Mouse (Mus musculus) frontal cortex, postnatal 36 days (tissue): Measurements from ENCODE around the gene Serpina3n.
A peak's percentile ranks its signal among the peaks of the same experiment; 100 is the strongest.
"Not testable (repeated sequence)": the region's sequence is repeated elsewhere in the genome, so short reads cannot be mapped to it uniquely, and the experiment has no call there.

Source experiments
- DNase-seq, 2 experiments: peaks; one replicate each; pipeline ENCODE4 v3.0.0; 2022; ENCODE audit warnings: low spot score in 2 of 2

The Serpina3n gene

GRCm38 (mm10) chr12:104433951-104434735 is 27.6 kb downstream of the Serpina3n start:
- DNase-seq = no peak

- DNase-seq = peak; percentile 91 to 94
Measured at GRCm38 (mm10) chr12:104440087-104440760, 33.7 kb downstream of the Serpina3n start.

GRCm38 (mm10) chr12:104443716-104444115 is 37.2 kb downstream of the Serpina3n start:
- DNase-seq = no peak

GRCm38 (mm10) chr12:104447056-104447455 is 40.5 kb downstream of the Serpina3n start:
- DNase-seq = not testable (repeated sequence)

DNA sequence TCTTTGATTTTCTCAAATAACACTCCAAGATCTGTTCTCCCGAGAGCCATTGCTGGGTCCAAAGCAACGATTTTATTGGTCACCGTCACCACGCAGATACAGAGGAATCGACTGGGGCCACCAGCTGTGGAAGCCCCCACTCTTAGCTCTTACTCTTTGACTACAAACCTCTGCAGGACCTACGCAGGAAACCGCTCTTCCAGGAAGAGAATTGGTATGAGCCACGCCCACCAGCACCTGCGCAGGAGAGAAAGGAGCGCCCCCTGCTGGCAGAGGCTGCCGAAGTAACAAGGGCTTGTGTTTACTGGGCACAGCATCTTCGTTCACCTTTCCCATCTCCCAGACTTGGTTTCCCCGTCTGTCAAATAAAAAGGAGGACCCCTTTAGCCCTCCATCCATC is 41.6 kb downstream of the Serpina3n start:
- peak in 1 of 2 experiments; percentile 28 for DNase-seq

GRCm38 (mm10) chr12:104450257-104450656 is 43.7 kb downstream of the Serpina3n start:
- DNase-seq = no peak

DNA sequence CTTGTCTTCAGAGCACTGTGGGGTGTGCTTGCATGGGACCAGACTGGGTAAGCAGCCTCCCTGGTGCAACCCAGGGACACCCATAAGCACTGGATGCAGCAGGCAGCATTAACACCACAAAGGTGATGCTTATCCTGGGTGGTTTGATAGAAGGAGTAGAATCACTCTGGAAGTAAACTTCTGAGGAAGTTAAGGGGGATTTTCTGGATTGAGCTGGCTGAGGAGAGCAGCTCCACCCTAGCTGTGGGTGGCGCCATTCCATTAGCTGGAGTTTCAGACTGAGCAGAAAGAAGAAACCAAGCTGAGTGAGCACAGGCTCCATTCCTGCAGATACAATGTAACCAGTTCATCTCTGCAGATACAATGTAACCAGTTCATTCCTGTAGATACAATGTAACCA is 46.5 kb downstream of the Serpina3n start:
- DNase-seq = no peak

- no peak for DNase-seq
Measured at GRCm38 (mm10) chr12:104459377-104459776, 52.8 kb downstream of the Serpina3n start.

- DNase-seq = no peak
Measured at GRCm38 (mm10) chr12:104461372-104461771, 54.8 kb downstream of the Serpina3n start.
